Mouse (Mus musculus) heart, adult 2 months (tissue): ENCODE results near the gene Cisd3.
A peak's percentile ranks its signal among the peaks of the same experiment; 100 is the strongest.

Experiments used
- CTCF ChIP-seq: fragments of 200-600 bp; IDR thresholded peaks from 2 replicates; pipeline ENCODE4 v1.8.1; 2022; ENCODE audit warnings: antibody characterized with exemption, mild to moderate bottlenecking, moderate library complexity
- EP300 ChIP-seq: fragments of 200-500 bp; IDR thresholded peaks from 2 replicates; pipeline ENCODE4 v1.6.1; 2011; ENCODE audit warnings: low read depth, low read length, control low read depth; ENCODE audit not compliant: insufficient read depth
- POLR2A ChIP-seq: fragments of 200-500 bp; IDR thresholded peaks from 2 replicates; pipeline ENCODE4 v1.6.1; 2011; ENCODE audit warnings: mild to moderate bottlenecking, low read depth, low read length, control low read depth; ENCODE audit not compliant: insufficient read depth

DNA sequence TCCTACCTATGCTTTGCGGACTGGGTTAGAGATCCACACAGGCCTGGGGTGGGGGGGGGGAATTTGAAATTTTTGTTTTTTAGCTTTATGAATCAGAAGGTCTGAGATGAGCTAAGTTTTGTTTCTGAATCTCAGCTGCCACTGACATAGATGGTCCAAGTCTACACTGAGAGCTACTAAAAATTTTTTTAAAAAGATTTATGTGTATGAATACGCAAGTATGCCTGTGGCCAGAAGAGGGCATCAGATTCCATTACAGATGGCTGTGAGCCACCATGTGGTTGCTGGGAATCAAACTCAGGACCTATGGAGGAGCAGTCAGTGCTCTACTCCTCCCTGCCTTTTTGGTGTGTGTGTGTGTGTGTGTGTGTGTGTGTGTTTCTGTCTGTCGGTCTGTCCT, 28.7 kb downstream of the Cisd3 start:
- TF ChIP-seq CTCF (peak; percentile 37), POLR2A (no peak), EP300 (no peak)
